Comparison of ENCODE assay signal across 29 mouse cellular contexts in genomic region chr7:19053136-19053532, GRCm38 (mm10). TPM values are rescaled to one million over a fixed set of nuclear protein-coding genes. Genes with fewer than 3 reads are reported as not detected.
DNase-seq lines count a peak whose midpoint lies in the region; ATAC-seq and TF ChIP-seq lines count a peak whose summit lies in the region.
"Had no signal": no experiment of that assay in that cellular context is flagged by ENCODE, and none has a peak within 500 bp of the region (broad histone marks: within the 10 kb centered on the region; RNA-seq: fewer than 3 reads in every experiment).

No protein-coding gene starts in this region.

- intact Hi-C loops in gastrocnemius, adult 2 months (cut with DNase I), result no loop called here

- no peak overlapping the region for H3K4me3 ChIP-seq in gastrocnemius, adult 2 months
- no peak overlapping the region for H3K4me3 ChIP-seq in layer of hippocampus, adult 2 months
- H3K4me3 ChIP-seq in testis, adult 2 months (ENCODE audit: control insufficient read depth, low read depth, low read length), result peak overlapping the region; percentile 87
- H3K4me3 ChIP-seq in neural tube, embryonic 15.5 days (replicated peaks), result no peak overlapping the region
- H3K4me3 ChIP-seq: embryonic facial prominence, embryonic 13.5 days; erythroblast, embryonic 14.5 days; forebrain, embryonic 12.5 days; forebrain, embryonic 15.5 days; hindbrain, embryonic 12.5 days; hindbrain, embryonic 15.5 days had no signal

- peaks cover 13% of the 10 kb centered on the region for H3K4me1 ChIP-seq in testis, adult 2 months (ENCODE audit: control insufficient read depth, insufficient read depth, low read length)
- peaks cover 15% of the 10 kb centered on the region for H3K4me1 ChIP-seq in neural tube, embryonic 15.5 days

- no peak for ATAC-seq in neural tube, embryonic 15.5 days (ENCODE audit: low FRiP score)
- ATAC-seq: Patski had no signal

- H3K9ac ChIP-seq in neural tube, embryonic 15.5 days (replicated peaks), result no peak overlapping the region
- H3K9ac ChIP-seq: forebrain, embryonic 15.5 days; hindbrain, embryonic 12.5 days; hindbrain, embryonic 15.5 days had no signal

- H3K4me2 ChIP-seq in neural tube, embryonic 15.5 days, result no peak overlapping the region
- H3K4me2 ChIP-seq: embryonic facial prominence, embryonic 13.5 days; forebrain, embryonic 15.5 days; hindbrain, embryonic 12.5 days had no signal

- no peak for TF ChIP-seq CTCF in gastrocnemius, adult 2 months (IDR thresholded peaks at IDR 0.05)
- TF ChIP-seq CTCF in layer of hippocampus, adult 2 months (conservative IDR thresholded peaks at IDR 0.05), result no peak
- no peak for TF ChIP-seq CTCF in testis, adult 2 months (IDR thresholded peaks at IDR 0.05; ENCODE audit: control insufficient read depth, insufficient read depth, insufficient replicate concordance, low read depth, low read length)

- no peaks in the 10 kb centered on the region for H3K27me3 ChIP-seq in testis, adult 2 months (ENCODE audit: control insufficient read depth, insufficient read depth, low read length)
- H3K27me3 ChIP-seq in neural tube, embryonic 15.5 days (replicated peaks), result no peaks in the 10 kb centered on the region
- H3K27me3 ChIP-seq: embryonic facial prominence, embryonic 13.5 days; forebrain, embryonic 12.5 days; forebrain, embryonic 15.5 days; hindbrain, embryonic 12.5 days; hindbrain, embryonic 15.5 days; Patski had no signal

- no peaks in the 10 kb centered on the region for H3K9me3 ChIP-seq in neural tube, embryonic 15.5 days (replicated peaks)
- H3K9me3 ChIP-seq: embryonic facial prominence, embryonic 13.5 days; forebrain, embryonic 12.5 days; forebrain, embryonic 15.5 days; G1E; hindbrain, embryonic 12.5 days; hindbrain, embryonic 15.5 days had no signal

- 94% methylated on average over 7 of the region's 7 CpGs for WGBS in neural tube, embryonic 15.5 days

- no peak for DNase-seq in gastrocnemius, adult 2 months
- no peak for DNase-seq in gastrocnemius, adult 8-10 months (ENCODE audit: low spot score in 2 of 2)
- DNase-seq in layer of hippocampus, adult 2 months (ENCODE audit: low spot score in 2 of 2), result no peak
- no peak for DNase-seq in layer of hippocampus, adult 18-20 months (ENCODE audit: low spot score in 2 of 2)
- DNase-seq in testis, postnatal 14 days (ENCODE audit: low spot score), result no peak
- DNase-seq in liver, result no peak
- DNase-seq: adrenal gland, postnatal 10 days; adrenal gland, postnatal 36 days; cerebellum, adult 18-20 months; cerebellum, adult 9-10 months had no signal

- H3K36me3 ChIP-seq in testis, adult 2 months (ENCODE audit: control insufficient read depth, insufficient read depth, low read length), result no peaks in the 10 kb centered on the region
- H3K36me3 ChIP-seq in neural tube, embryonic 15.5 days, result peaks cover 47% of the 10 kb centered on the region

- H3K27ac ChIP-seq in gastrocnemius, adult 2 months, result peak overlapping the region; percentile 74
- H3K27ac ChIP-seq in layer of hippocampus, adult 2 months, result peak overlapping the region; percentile 89
- H3K27ac ChIP-seq in testis, adult 2 months (ENCODE audit: control insufficient read depth, insufficient read depth, low read depth, low read length), result no peak overlapping the region
- H3K27ac ChIP-seq in neural tube, embryonic 15.5 days (replicated peaks), result no peak overlapping the region
- H3K27ac ChIP-seq: forebrain, embryonic 15.5 days; hindbrain, embryonic 15.5 days had no signal

- TF ChIP-seq POLR2A in testis, adult 2 months (IDR thresholded peaks at IDR 0.05; ENCODE audit: control insufficient read depth, low read depth, low read length), result no peak

RNA-seq across cellular contexts. Expression of gene Rsph6a, which starts 1.4 kb away (rescaled TPM):
- total RNA-seq in gastrocnemius, adult 2 months (2021), result not detected
- total RNA-seq in gastrocnemius, adult 8-10 months (2022), result not detected
- under 1 TPM in 1 of 2 experiments, not detected in 1; 0.20 TPM for total RNA-seq in layer of hippocampus, adult 2 months (2021)
- total RNA-seq in layer of hippocampus, adult 18-20 months (2021), result not detected
- polyA plus RNA-seq in testis, adult 2 months (2012; rRNA removed), result 226 and 241 TPM in 2 replicates
- 0.24 TPM in 1 of 2 replicates, not detected in the other for polyA plus RNA-seq in neural tube, embryonic 15.5 days (2015; fragmentation: Nextera tagmentation; extraction: Ambion mirVana)
- total RNA-seq: adrenal gland, adult 18-20 months; adrenal gland, postnatal 10 days; adrenal gland, postnatal 36 days; gastrocnemius, adult 18-20 months; gastrocnemius, postnatal 25 days; heart, adult 8-10 months; heart, postnatal 25 days; hematopoietic stem cell, adult 5-6 weeks had no signal
- polyA plus RNA-seq: embryonic facial prominence, embryonic 13.5 days; erythroblast, embryonic 14.5 days; forebrain, embryonic 12.5 days; forebrain, embryonic 15.5 days; heart, embryonic 11.5 days; heart, embryonic 14.5 days; heart, postnatal 0 days; hindbrain, embryonic 12.5 days; Patski had no signal

RNA-seq across cellular contexts. Expression of gene Dmwd, which starts 22.9 kb away (rescaled TPM):
- total RNA-seq in gastrocnemius, adult 2 months (2021), result 10 to 100 TPM; 31.9 to 32.1 TPM
- total RNA-seq in gastrocnemius, adult 8-10 months (2022), result 10 to 100 TPM; 34.9 to 41.8 (median 39.9) TPM
- 100 to 1,000 TPM; 154 TPM for total RNA-seq in layer of hippocampus, adult 2 months (2021)
- total RNA-seq in layer of hippocampus, adult 18-20 months (2021), result 100 to 1,000 TPM; 142 to 148 TPM
- 83.7 and 92.1 TPM in 2 replicates for polyA plus RNA-seq in testis, adult 2 months (2012; rRNA removed)
- polyA plus RNA-seq in neural tube, embryonic 15.5 days (2015; fragmentation: Nextera tagmentation; extraction: Ambion mirVana), result 30.3 and 35.8 TPM in 2 replicates

RNA-seq across cellular contexts. Expression of gene Sympk, which starts 29.0 kb away (rescaled TPM):
- 10 to 100 TPM; 70.9 to 81.5 TPM for total RNA-seq in gastrocnemius, adult 2 months (2021)
- total RNA-seq in gastrocnemius, adult 8-10 months (2022), result 10 to 100 TPM; 70.2 to 93.3 (median 83.6) TPM
- 100 to 1,000 TPM; 112 to 114 TPM for total RNA-seq in layer of hippocampus, adult 2 months (2021)
- total RNA-seq in layer of hippocampus, adult 18-20 months (2021), result 100 to 1,000 TPM; 118 to 123 TPM
- polyA plus RNA-seq in testis, adult 2 months (2012; rRNA removed), result 196 and 222 TPM in 2 replicates
- polyA plus RNA-seq in neural tube, embryonic 15.5 days (2015; fragmentation: Nextera tagmentation; extraction: Ambion mirVana), result 26.4 and 28.3 TPM in 2 replicates

RNA-seq across cellular contexts. Expression of gene Foxa3, which starts 29.8 kb away (rescaled TPM):
- not detected for total RNA-seq in gastrocnemius, adult 2 months (2021)
- total RNA-seq in gastrocnemius, adult 8-10 months (2022), result not detected
- total RNA-seq in layer of hippocampus, adult 2 months (2021), result not detected
- total RNA-seq in layer of hippocampus, adult 18-20 months (2021), result not detected
- polyA plus RNA-seq in testis, adult 2 months (2012; rRNA removed), result 2.1 and 2.3 TPM in 2 replicates
- polyA plus RNA-seq in neural tube, embryonic 15.5 days (2015; fragmentation: Nextera tagmentation; extraction: Ambion mirVana), result 0.31 and 1.3 TPM in 2 replicates
- total RNA-seq: adrenal gland, adult 18-20 months; adrenal gland, postnatal 36 days; G1E; gastrocnemius, postnatal 25 days; heart, adult 8-10 months; heart, postnatal 25 days had no signal
- polyA plus RNA-seq: forebrain, embryonic 12.5 days; forebrain, embryonic 15.5 days; G1E; heart, embryonic 14.5 days; heart, postnatal 0 days; hindbrain, embryonic 15.5 days had no signal

RNA-seq across cellular contexts. Expression of gene Dmpk, which starts 30.5 kb away (rescaled TPM):
- 100 to 1,000 TPM; 265 to 336 TPM for total RNA-seq in gastrocnemius, adult 2 months (2021)
- 100 to 1,000 TPM; 235 to 255 (median 240) TPM for total RNA-seq in gastrocnemius, adult 8-10 months (2022)
- total RNA-seq in layer of hippocampus, adult 2 months (2021), result 10 to 100 TPM; 38.8 to 56.8 TPM
- total RNA-seq in layer of hippocampus, adult 18-20 months (2021), result 10 to 100 TPM; 30.2 to 43.1 TPM
- 75.3 and 91.2 TPM in 2 replicates for polyA plus RNA-seq in testis, adult 2 months (2012; rRNA removed)
- polyA plus RNA-seq in neural tube, embryonic 15.5 days (2015; fragmentation: Nextera tagmentation; extraction: Ambion mirVana), result 10.0 and 14.9 TPM in 2 replicates

Comparison
In these comparisons a context has a peak if more than half of its experiments do, and no peak if none do; other contexts are left out.
1. H3K27ac ChIP-seq: peak in gastrocnemius, adult 2 months (single experiment) and layer of hippocampus, adult 2 months (single experiment); none in testis, adult 2 months (single experiment) and neural tube, embryonic 15.5 days (single experiment).